Mouse (Mus musculus) 3134 (cell line): ENCODE results near the gene Crygc.
A peak's percentile ranks its signal among the peaks of the same experiment; 100 is the strongest.
"Not testable (repeated sequence)": the region's sequence is repeated elsewhere in the genome, so short reads cannot be mapped to it uniquely, and the experiment has no call there.

Source experiments
- DNase-seq: peaks from one replicate; pipeline ENCODE4 v3.0.0-alpha.2; 2011; ENCODE audit warnings: low spot score; ENCODE audit not compliant: insufficient read length; ENCODE audit errors: extremely low read depth

The Crygc gene

GRCm38 (mm10) chr1:65064201-65064600 is 9.3 kb downstream of the Crygc start:
- no peak for DNase-seq

GRCm38 (mm10) chr1:65063352-65063751 is 10.1 kb downstream of the Crygc start, which contains the start of gene Crygd:
Gene Crygd (minus strand): TSS chr1:65063452.
- no peak for DNase-seq

GRCm38 (mm10) chr1:65052140-65052539 is 21.3 kb downstream of the Crygc start:
- no peak for DNase-seq

GRCm38 (mm10) chr1:65051696-65052095 is 21.8 kb downstream of the Crygc start:
- DNase-seq, result no peak

GRCm38 (mm10) chr1:65050952-65051351 is 22.5 kb downstream of the Crygc start, which contains the start of gene Cryge:
Gene Cryge (minus strand): TSS chr1:65051149.
- not testable (repeated sequence) for DNase-seq

GRCm38 (mm10) chr1:65048781-65049180 is 24.7 kb downstream of the Crygc start:
- DNase-seq, result no peak

- peak; percentile 13 for DNase-seq
Measured at GRCm38 (mm10) chr1:65046401-65047109, 26.9 kb downstream of the Crygc start.

- no peak for DNase-seq
Measured at GRCm38 (mm10) chr1:65043433-65043832, 30.1 kb downstream of the Crygc start.

GRCm38 (mm10) chr1:65041837-65042236 is 31.7 kb downstream of the Crygc start:
- no peak for DNase-seq

GRCm38 (mm10) chr1:65040806-65041205 is 32.7 kb downstream of the Crygc start:
- DNase-seq, result no peak

- DNase-seq, result no peak
Measured at GRCm38 (mm10) chr1:65039679-65040078, 33.8 kb downstream of the Crygc start.

GRCm38 (mm10) chr1:65037542-65037941 is 35.9 kb downstream of the Crygc start:
- no peak for DNase-seq

GRCm38 (mm10) chr1:65035513-65035912 is 38.0 kb downstream of the Crygc start:
- no peak for DNase-seq

GRCm38 (mm10) chr1:65032641-65033040 is 40.8 kb downstream of the Crygc start, which contains the start of gene Akr1cl:
Gene Akr1cl (minus strand): TSS chr1:65032759.
- no peak for DNase-seq

GRCm38 (mm10) chr1:65028206-65028605 is 45.3 kb downstream of the Crygc start:
- no peak for DNase-seq
